Mouse (Mus musculus) cerebellum, adult 2 months (tissue): ENCODE results near the gene Prok2. TPM values are rescaled to one million over a fixed set of nuclear protein-coding genes. Genes with fewer than 3 reads are reported as not detected.

Experiments used
- DNase-seq, 2 experiments: peaks; one replicate each; pipeline ENCODE4 v3.0.0; 2021
- H3K27ac ChIP-seq: fragments of 200-500 bp; 2 replicates; pipeline ENCODE4 v1.5.1; 2012; ENCODE audit warnings: low read length, control low read depth, inconsistent platforms; ENCODE audit not compliant: insufficient read depth
- H3K27me3 ChIP-seq: fragments of 200-500 bp; 2 replicates; pipeline ENCODE4 v1.6.1; 2012; ENCODE audit warnings: inconsistent platforms, mild to moderate bottlenecking, low read length, moderate library complexity; ENCODE audit not compliant: control insufficient read depth, insufficient read depth
- H3K4me1 ChIP-seq: fragments of 200-500 bp; 2 replicates; pipeline ENCODE4 v1.6.1; 2011; ENCODE audit warnings: low read length; ENCODE audit not compliant: control insufficient read depth, insufficient read depth
- H3K4me3 ChIP-seq: fragments of 200-500 bp; replicated peaks from 2 replicates; pipeline ENCODE3; 2011; ENCODE audit warnings: mild to moderate bottlenecking, low read depth, low read length, control low read depth; ENCODE audit not compliant: insufficient read depth
- CTCF ChIP-seq: fragments of 200-500 bp; IDR thresholded peaks from 2 replicates; pipeline ENCODE4 v1.5.1; 2011; ENCODE audit warnings: low read depth, mild to moderate bottlenecking, control low read depth, low read length, moderate library complexity, borderline replicate concordance; ENCODE audit not compliant: insufficient read depth
- POLR2A ChIP-seq: fragments of 200-500 bp; IDR thresholded peaks from 2 replicates; pipeline ENCODE4 v1.6.1; 2011; ENCODE audit warnings: low read length, control low read depth, borderline replicate concordance; ENCODE audit not compliant: insufficient read depth
- WGBS: fragments of 180-500 bp; shearing (Covaris S2); methylation state at CpG from one replicate; pipeline ENCODE4 v1.1.7; 2018; 5-methylcytosine and 5-hydroxymethylcytosine counted together
- polyA plus RNA-seq: library from polyadenylated mRNA; depleted of rRNA; stranded (reverse); fragments of >200 nt; gene quantifications from 2 replicates; pipeline ENCODE4 v1.2.3, GENCODE M21; 2012

Prok2 gene
- polyA plus RNA-seq, 1 experiment, result not detected

GRCm38 (mm10) chr6:99721032-99721431, 5.2 kb downstream of the Prok2 start:
- TF ChIP-seq CTCF, result no peak
- TF ChIP-seq POLR2A, result no peak
- WGBS, result 88% methylated on average over 9 of the region's 9 CpGs
- DNase-seq, result no peak
- Histone ChIP-seq H3K27ac (no peak overlapping the region), H3K27me3 (no peaks in the 10 kb centered on the region; the same call in 1 of the 2 replicates), H3K4me1 (no peaks in the 10 kb centered on the region), H3K4me3 (no peak overlapping the region)

- no peak for DNase-seq
- WGBS, result 70% methylated on average over 6 of the region's 6 CpGs
- H3K27me3 ChIP-seq, result no peaks in the 10 kb centered on the region
- no peak overlapping the region for H3K27ac ChIP-seq
- TF ChIP-seq CTCF (no peak), POLR2A (no peak)
- no peak overlapping the region for H3K4me3 ChIP-seq
- H3K4me1 ChIP-seq, result no peaks in the 10 kb centered on the region
Observed at GRCm38 (mm10) chr6:99715913-99716312, 10.3 kb downstream of the Prok2 start.

- TF ChIP-seq CTCF, result no peak
- TF ChIP-seq POLR2A, result no peak
- no peak overlapping the region for H3K27ac ChIP-seq
- no peaks in the 10 kb centered on the region for H3K4me1 ChIP-seq
- WGBS, result 79% methylated on average over 6 of the region's 6 CpGs
- no peak overlapping the region for H3K4me3 ChIP-seq
- no peak for DNase-seq
- no peaks in the 10 kb centered on the region for H3K27me3 ChIP-seq
Observed at GRCm38 (mm10) chr6:99715191-99715590, 11.0 kb downstream of the Prok2 start.

GRCm38 (mm10) chr6:99713256-99713655, 12.9 kb downstream of the Prok2 start:
- Histone ChIP-seq H3K4me1 (no peaks in the 10 kb centered on the region), H3K27me3 (no peaks in the 10 kb centered on the region), H3K4me3 (no peak overlapping the region), H3K27ac (no peak overlapping the region)
- TF ChIP-seq POLR2A, result no peak
- TF ChIP-seq CTCF, result no peak
- 77% methylated on average over 5 of the region's 5 CpGs for WGBS
- no peak for DNase-seq

- H3K27ac ChIP-seq, result no peak overlapping the region
- H3K27me3 ChIP-seq, result no peaks in the 10 kb centered on the region
- no peak for TF ChIP-seq POLR2A
- TF ChIP-seq CTCF, result no peak
- no peaks in the 10 kb centered on the region for H3K4me1 ChIP-seq
- H3K4me3 ChIP-seq, result no peak overlapping the region
- 62% methylated on average over 11 of the region's 11 CpGs for WGBS
- no peak for DNase-seq
Observed at GRCm38 (mm10) chr6:99711576-99712101, 14.6 kb downstream of the Prok2 start.

GRCm38 (mm10) chr6:99700484-99700883, 25.7 kb downstream of the Prok2 start:
- H3K27ac ChIP-seq, result no peak overlapping the region
- no peak overlapping the region for H3K4me3 ChIP-seq
- H3K27me3 ChIP-seq, result no peaks in the 10 kb centered on the region
- TF ChIP-seq CTCF (no peak), POLR2A (no peak)
- H3K4me1 ChIP-seq, result no peaks in the 10 kb centered on the region; the same call in 1 of the 2 replicates
- no peak for DNase-seq
- WGBS, result 61% methylated on average over 3 of the region's 3 CpGs

GRCm38 (mm10) chr6:99692916-99693841, 33.0 kb downstream of the Prok2 start:
- TF ChIP-seq POLR2A (0 out of 2 replicates have a peak, but pooled peaks have one; percentile 5), CTCF (no peak)
- Histone ChIP-seq H3K4me3 (peak overlapping the region; percentile 60), H3K27me3 (no peaks in the 10 kb centered on the region), H3K27ac (peak overlapping the region; percentile 65), H3K4me1 (no peaks in the 10 kb centered on the region; the same call in 1 of the 2 replicates)
- 1% methylated on average over 108 of the region's 110 CpGs for WGBS
- peak; percentile 59 to 65 for DNase-seq
